Mouse (Mus musculus) cerebellum, adult 11-12 months (tissue): ENCODE measurements around the gene Dytn.
"Not testable (repeated sequence)": the region's sequence is repeated elsewhere in the genome, so short reads cannot be mapped to it uniquely, and the experiment has no call there.

ENCODE experiments used
- DNase-seq: peaks from one replicate; pipeline ENCODE4 v3.0.0; 2022

The Dytn gene

GRCm38 (mm10) chr1:63686827-63687226 is at the start of gene Dytn:
Gene Dytn (minus strand): TSS chr1:63686927.
- no peak for DNase-seq

GRCm38 (mm10) chr1:63730240-63730771 is 43.6 kb upstream of the Dytn start, which contains the start of the genes Mdh1b and Fastkd2:
Gene Mdh1b (minus strand): TSS chr1:63730318.
Gene Fastkd2 (plus strand): TSS chr1:63730614.
- DNase-seq, result peak; percentile 87

- DNase-seq, result no peak
Measured at GRCm38 (mm10) chr1:63729796-63730195, 43.1 kb upstream of the Dytn start.

GRCm38 (mm10) chr1:63720161-63720560 is 33.4 kb upstream of the Dytn start:
- no peak for DNase-seq

GRCm38 (mm10) chr1:63708876-63709275 is 22.1 kb upstream of the Dytn start:
- no peak for DNase-seq

- no peak for DNase-seq
Measured at GRCm38 (mm10) chr1:63705733-63706132, 19.0 kb upstream of the Dytn start.

- DNase-seq, result peak; percentile 10
Measured at GRCm38 (mm10) chr1:63696861-63697260, 10.1 kb upstream of the Dytn start.

GRCm38 (mm10) chr1:63675975-63676374 is 10.8 kb downstream of the Dytn start:
- no peak for DNase-seq

GRCm38 (mm10) chr1:63668852-63669160 is 17.9 kb downstream of the Dytn start:
- no peak for DNase-seq

- no peak for DNase-seq
Measured at GRCm38 (mm10) chr1:63667949-63668851, 18.5 kb downstream of the Dytn start.

GRCm38 (mm10) chr1:63667201-63667948 is 19.4 kb downstream of the Dytn start:
- no peak for DNase-seq

- DNase-seq, result no peak
Measured at GRCm38 (mm10) chr1:63666089-63666488, 20.6 kb downstream of the Dytn start.

GRCm38 (mm10) chr1:63659591-63659990 is 27.1 kb downstream of the Dytn start:
- no peak for DNase-seq

- peak; percentile 13 for DNase-seq
Measured at GRCm38 (mm10) chr1:63658016-63658415, 28.7 kb downstream of the Dytn start.

- no peak for DNase-seq
Measured at GRCm38 (mm10) chr1:63639921-63640320, 46.8 kb downstream of the Dytn start.

- not testable (repeated sequence) for DNase-seq
Measured at GRCm38 (mm10) chr1:63630390-63630789, 56.3 kb downstream of the Dytn start.

- no peak for DNase-seq
Measured at GRCm38 (mm10) chr1:63628211-63628610, 58.5 kb downstream of the Dytn start.

- DNase-seq, result no peak
Measured at GRCm38 (mm10) chr1:63615668-63616067, 71.1 kb downstream of the Dytn start, which contains the start of gene Gm39653. Gene Gm39653 (plus strand): TSS chr1:63615968.

- DNase-seq, result no peak
Measured at GRCm38 (mm10) chr1:63614594-63614993, 72.1 kb downstream of the Dytn start.

GRCm38 (mm10) chr1:63609613-63610012 is 77.1 kb downstream of the Dytn start:
- DNase-seq, result no peak

- DNase-seq, result no peak
Measured at GRCm38 (mm10) chr1:63603870-63604500, 82.7 kb downstream of the Dytn start.

- DNase-seq, result no peak
Measured at GRCm38 (mm10) chr1:63586869-63587268, 99.9 kb downstream of the Dytn start.

- no peak for DNase-seq
Measured at GRCm38 (mm10) chr1:63579153-63579552, 107.6 kb downstream of the Dytn start.
